Mouse (Mus musculus) small intestine, adult 2 months (tissue): ENCODE data around the gene Gm4969.
"Not testable (repeated sequence)": the region's sequence is repeated elsewhere in the genome, so short reads cannot be mapped to it uniquely, and the experiment has no call there.

Source experiments
- CTCF ChIP-seq: fragments of 200-500 bp; IDR thresholded peaks from 2 replicates; pipeline ENCODE4 v1.5.1; 2012; ENCODE audit warnings: low read depth, mild to moderate bottlenecking, control low read depth, inconsistent platforms, low read length, moderate library complexity, mixed read lengths; ENCODE audit not compliant: insufficient replicate concordance, insufficient read length; ENCODE audit errors: extremely low read depth
- POLR2A ChIP-seq: fragments of 200-500 bp; IDR thresholded peaks from 2 replicates; pipeline ENCODE4 v1.6.1; 2012; ENCODE audit warnings: low read depth, mild to moderate bottlenecking, control low read depth, inconsistent platforms, low read length, moderate library complexity

GRCm38 (mm10) chr7:19151121-19151520 is 33.0 kb upstream of the Gm4969 start:
- not testable (repeated sequence) for TF ChIP-seq POLR2A, CTCF
